Mouse (Mus musculus): ENCODE data around the gene Hnrnph3. TPM values are rescaled to one million over a fixed set of nuclear protein-coding genes. Genes with fewer than 3 reads are reported as not detected.

Hnrnph3 gene
- polyA plus RNA-seq, 1 experiment = 97.0 TPM

DNA sequence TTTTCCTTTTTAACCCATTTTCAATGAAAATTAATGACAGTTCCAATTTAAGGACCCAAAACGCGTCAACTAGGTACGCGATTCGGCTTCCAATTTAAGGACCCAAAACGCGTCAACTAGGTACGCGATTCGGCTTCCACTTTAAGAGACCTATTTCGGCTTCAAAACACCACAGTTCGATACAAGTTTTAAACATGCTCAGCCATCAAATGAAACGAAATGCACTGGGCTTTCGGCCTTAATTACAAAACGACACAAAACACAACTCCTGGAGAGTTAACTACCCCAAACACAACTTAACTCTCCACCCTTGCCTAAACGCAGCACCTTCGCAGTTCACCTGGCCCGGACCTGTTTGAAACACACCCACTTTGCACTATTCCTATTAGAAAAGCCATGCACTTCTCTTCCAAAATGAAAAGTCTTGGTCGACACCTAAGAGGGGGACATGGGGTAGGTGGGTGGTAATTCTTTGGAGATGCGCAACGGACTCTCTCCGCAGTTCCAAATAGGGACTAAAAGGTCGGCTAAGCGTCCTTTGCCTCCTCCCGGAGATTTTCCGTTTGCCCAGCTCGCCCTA is 1.4 kb downstream of the Hnrnph3 start:
- TF ChIP-seq CTCF (IDR thresholded peaks at IDR 0.05; ENCODE audit: borderline replicate concordance, insufficient read depth, low read depth, low read length) = no peak
- no peak for TF ChIP-seq POLR2A (IDR thresholded peaks at IDR 0.05; ENCODE audit: borderline replicate concordance, insufficient read depth, low read length)
- under 1% methylated on average over 27 of the region's 27 CpGs for WGBS
- H3K4me1 ChIP-seq (ENCODE audit: control insufficient read depth, insufficient read depth, low read length) = no peaks in the 10 kb centered on the region; the same call in 1 of the 2 replicates

DNA sequence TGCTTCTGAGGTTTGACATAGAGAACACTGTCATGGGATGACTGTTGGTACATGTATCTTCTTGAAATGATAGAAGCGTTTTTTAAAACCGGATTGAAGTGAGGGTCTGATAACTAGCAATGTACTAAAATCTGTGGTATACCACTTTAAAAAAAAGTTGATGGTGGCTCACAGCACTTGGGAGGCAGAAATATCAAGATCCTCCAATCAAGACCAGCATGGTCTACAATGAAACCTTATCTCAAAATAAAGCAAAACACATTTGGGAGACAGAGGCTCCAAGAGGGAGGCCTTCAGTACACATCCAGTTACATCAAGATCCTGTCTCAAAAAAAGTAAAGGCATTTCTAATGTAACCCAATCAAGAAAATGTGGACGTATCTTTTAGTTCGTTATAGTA is 2.3 kb downstream of the Hnrnph3 start:
- peak overlapping the region; percentile 93 for H3K4me3 ChIP-seq (replicated peaks; ENCODE audit: insufficient read depth, low read depth, low read length)
- WGBS = 7% methylated on average over 4 of the region's 4 CpGs
- no peaks in the 10 kb centered on the region for H3K27me3 ChIP-seq (ENCODE audit: control insufficient read depth, insufficient read depth, low read length)
- no peak for DNase-seq
- no peak overlapping the region for H3K27ac ChIP-seq (ENCODE audit: insufficient read depth, low read length)
- TF ChIP-seq POLR2A (IDR thresholded peaks at IDR 0.05; ENCODE audit: borderline replicate concordance, insufficient read depth, low read length) = no peak
- TF ChIP-seq CTCF (IDR thresholded peaks at IDR 0.05; ENCODE audit: borderline replicate concordance, insufficient read depth, low read depth, low read length) = no peak
- H3K4me1 ChIP-seq (ENCODE audit: control insufficient read depth, insufficient read depth, low read length) = no peaks in the 10 kb centered on the region; the same call in 1 of the 2 replicates

More for the DNA sequence above, 1.4 kb downstream of the Hnrnph3 start:
- Histone ChIP-seq H3K4me3 (replicated peaks; ENCODE audit: insufficient read depth, low read depth, low read length) (peak overlapping the region; percentile 93), H3K27me3 (ENCODE audit: control insufficient read depth, insufficient read depth, low read length) (no peaks in the 10 kb centered on the region), H3K27ac (ENCODE audit: insufficient read depth, low read length) (peak overlapping the region; percentile 98)
- DNase-seq = no peak

DNA sequence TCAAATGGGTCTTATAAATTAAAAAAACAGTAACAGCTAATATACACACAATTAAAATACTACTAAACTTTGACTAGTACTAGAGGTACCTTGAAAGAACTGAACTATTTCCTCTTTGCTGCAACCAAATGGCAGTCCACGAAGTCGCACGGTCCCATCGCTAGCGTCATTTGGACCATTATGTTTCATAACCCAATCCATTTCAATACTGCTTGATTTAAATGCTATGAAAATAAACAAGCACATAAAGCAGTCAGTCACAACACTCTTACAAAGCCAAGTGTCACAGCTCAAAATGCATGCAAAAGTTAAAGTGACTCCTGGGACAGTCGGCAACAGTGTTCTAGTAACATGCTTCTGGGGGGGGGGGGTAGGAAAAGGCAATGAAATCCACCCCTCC is 4.7 kb downstream of the Hnrnph3 start:
- H3K27ac ChIP-seq (ENCODE audit: insufficient read depth, low read length) = no peak overlapping the region
- no peak for TF ChIP-seq POLR2A (IDR thresholded peaks at IDR 0.05; ENCODE audit: borderline replicate concordance, insufficient read depth, low read length)
- TF ChIP-seq CTCF (IDR thresholded peaks at IDR 0.05; ENCODE audit: borderline replicate concordance, insufficient read depth, low read depth, low read length) = no peak

DNA sequence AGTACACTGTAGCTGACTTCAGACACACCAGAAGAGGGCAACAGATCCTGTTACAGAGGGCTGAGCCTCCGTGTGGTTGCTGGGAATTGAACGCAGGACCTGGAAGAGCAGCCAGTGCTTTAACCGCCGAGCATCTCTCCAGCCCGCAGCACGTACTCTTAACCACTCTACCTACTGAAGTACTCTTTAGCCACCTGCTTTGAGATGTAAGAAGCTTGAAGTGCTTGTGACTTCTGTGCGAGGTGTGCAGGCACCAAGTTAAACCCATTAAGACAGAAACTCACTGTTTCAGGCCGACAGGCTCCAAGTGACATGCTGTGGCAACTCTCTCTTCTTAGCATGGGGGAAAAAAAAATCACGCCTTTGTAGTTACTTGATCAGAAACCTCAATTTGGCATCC is 9.8 kb downstream of the Hnrnph3 start:
- H3K27me3 ChIP-seq (ENCODE audit: control insufficient read depth, insufficient read depth, low read length) = no peaks in the 10 kb centered on the region
- H3K27ac ChIP-seq (ENCODE audit: insufficient read depth, low read length) = no peak overlapping the region
- H3K4me3 ChIP-seq (replicated peaks; ENCODE audit: insufficient read depth, low read depth, low read length) = no peak overlapping the region
- 82% methylated on average over 9 of the region's 9 CpGs for WGBS
- H3K4me1 ChIP-seq (ENCODE audit: control insufficient read depth, insufficient read depth, low read length) = no peaks in the 10 kb centered on the region; the same call in 1 of the 2 replicates
- no peak for TF ChIP-seq CTCF (IDR thresholded peaks at IDR 0.05; ENCODE audit: borderline replicate concordance, insufficient read depth, low read depth, low read length)
- TF ChIP-seq POLR2A (IDR thresholded peaks at IDR 0.05; ENCODE audit: borderline replicate concordance, insufficient read depth, low read length) = no peak
- DNase-seq = no peak

More for the DNA sequence above, 4.7 kb downstream of the Hnrnph3 start:
- 59% methylated on average over 6 of the region's 6 CpGs for WGBS
- H3K4me3 ChIP-seq (replicated peaks; ENCODE audit: insufficient read depth, low read depth, low read length) = no peak overlapping the region
- no peaks in the 10 kb centered on the region; the same call in 1 of the 2 replicates for H3K4me1 ChIP-seq (ENCODE audit: control insufficient read depth, insufficient read depth, low read length)
- H3K27me3 ChIP-seq (ENCODE audit: control insufficient read depth, insufficient read depth, low read length) = no peaks in the 10 kb centered on the region
- no peak for DNase-seq

DNA sequence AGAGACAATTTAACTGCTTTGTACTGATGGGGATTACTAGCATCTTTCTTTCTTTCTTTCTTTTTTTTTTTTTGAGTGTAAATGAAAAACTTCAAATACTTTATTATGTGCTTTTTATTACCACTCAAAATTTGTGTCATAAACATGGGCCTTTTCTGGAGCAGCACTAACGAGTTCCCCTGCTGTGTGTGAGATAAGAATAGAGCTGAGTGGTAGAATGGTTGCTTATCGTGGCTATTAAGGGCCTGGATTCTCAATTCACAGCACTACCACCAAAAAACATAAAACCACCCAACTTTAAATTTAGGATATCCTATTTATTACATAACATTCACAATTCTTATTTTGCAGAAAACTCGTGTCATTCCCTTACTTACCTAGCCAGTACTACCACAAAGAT is 10.5 kb downstream of the Hnrnph3 start:
- no peaks in the 10 kb centered on the region for H3K27me3 ChIP-seq (ENCODE audit: control insufficient read depth, insufficient read depth, low read length)
- no peak for TF ChIP-seq POLR2A (IDR thresholded peaks at IDR 0.05; ENCODE audit: borderline replicate concordance, insufficient read depth, low read length)
- no peak for TF ChIP-seq CTCF (IDR thresholded peaks at IDR 0.05; ENCODE audit: borderline replicate concordance, insufficient read depth, low read depth, low read length)
- DNase-seq = no peak
- H3K4me3 ChIP-seq (replicated peaks; ENCODE audit: insufficient read depth, low read depth, low read length) = no peak overlapping the region
- no peak overlapping the region for H3K27ac ChIP-seq (ENCODE audit: insufficient read depth, low read length)
- WGBS = 32% methylated on average over 3 of the region's 3 CpGs
- no peaks in the 10 kb centered on the region for H3K4me1 ChIP-seq (ENCODE audit: control insufficient read depth, insufficient read depth, low read length)

DNA sequence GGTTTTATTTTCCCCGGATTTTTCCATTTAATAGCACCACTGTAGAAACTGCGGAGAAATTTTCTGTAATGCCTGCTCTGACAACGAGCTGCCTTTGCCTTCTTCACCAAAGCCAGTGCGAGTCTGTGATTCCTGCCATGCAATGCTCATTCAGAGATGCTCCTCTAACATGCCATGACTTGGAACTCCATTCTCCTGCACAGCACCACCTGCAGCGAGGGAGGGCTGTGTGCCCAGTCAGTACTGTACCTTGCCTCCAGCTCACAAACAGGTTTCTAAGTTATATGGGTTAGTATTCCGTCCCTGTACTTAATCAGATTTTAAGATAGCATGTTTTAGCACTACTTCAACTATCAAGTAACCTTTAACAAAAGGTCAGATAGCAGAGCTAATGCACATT is 12.5 kb downstream of the Hnrnph3 start:
- TF ChIP-seq CTCF (IDR thresholded peaks at IDR 0.05; ENCODE audit: borderline replicate concordance, insufficient read depth, low read depth, low read length) (no peak; the same call in 1 of the 2 replicates), POLR2A (IDR thresholded peaks at IDR 0.05; ENCODE audit: borderline replicate concordance, insufficient read depth, low read length) (no peak)

DNA sequence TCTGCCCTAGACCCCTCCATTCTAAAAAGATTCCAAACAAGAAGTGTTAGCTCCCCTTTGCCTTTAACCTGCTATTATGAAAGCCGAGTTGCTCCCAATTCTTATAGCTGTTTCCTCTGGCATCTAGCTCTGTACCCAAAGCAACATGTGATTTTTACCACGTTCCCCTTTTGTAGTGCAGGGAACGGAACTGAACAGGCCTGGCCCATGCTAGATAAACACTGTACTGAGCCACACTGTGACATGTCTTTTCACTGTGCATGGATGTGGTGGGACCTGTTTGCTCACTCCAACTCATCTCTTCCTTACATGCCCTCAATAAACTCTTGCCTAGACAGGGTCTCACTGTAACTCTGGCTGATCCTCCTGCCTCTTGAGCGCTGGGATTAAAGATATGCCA is 13.7 kb downstream of the Hnrnph3 start:
- no peak overlapping the region for H3K27ac ChIP-seq (ENCODE audit: insufficient read depth, low read length)
- 78% methylated on average over 4 of the region's 4 CpGs for WGBS
- TF ChIP-seq POLR2A (IDR thresholded peaks at IDR 0.05; ENCODE audit: borderline replicate concordance, insufficient read depth, low read length) (no peak), CTCF (IDR thresholded peaks at IDR 0.05; ENCODE audit: borderline replicate concordance, insufficient read depth, low read depth, low read length) (no peak)
- no peaks in the 10 kb centered on the region for H3K27me3 ChIP-seq (ENCODE audit: control insufficient read depth, insufficient read depth, low read length)
- H3K4me1 ChIP-seq (ENCODE audit: control insufficient read depth, insufficient read depth, low read length) = no peaks in the 10 kb centered on the region
- DNase-seq = no peak
- no peak overlapping the region for H3K4me3 ChIP-seq (replicated peaks; ENCODE audit: insufficient read depth, low read depth, low read length)

More for the DNA sequence above, 12.5 kb downstream of the Hnrnph3 start:
- DNase-seq = peak; percentile 45 to 58
- no peaks in the 10 kb centered on the region for H3K4me1 ChIP-seq (ENCODE audit: control insufficient read depth, insufficient read depth, low read length)
- H3K4me3 ChIP-seq (replicated peaks; ENCODE audit: insufficient read depth, low read depth, low read length) = no peak overlapping the region
- no peaks in the 10 kb centered on the region for H3K27me3 ChIP-seq (ENCODE audit: control insufficient read depth, insufficient read depth, low read length)
- no peak overlapping the region for H3K27ac ChIP-seq (ENCODE audit: insufficient read depth, low read length)
- WGBS = 54% methylated on average over 6 of the region's 6 CpGs

DNA sequence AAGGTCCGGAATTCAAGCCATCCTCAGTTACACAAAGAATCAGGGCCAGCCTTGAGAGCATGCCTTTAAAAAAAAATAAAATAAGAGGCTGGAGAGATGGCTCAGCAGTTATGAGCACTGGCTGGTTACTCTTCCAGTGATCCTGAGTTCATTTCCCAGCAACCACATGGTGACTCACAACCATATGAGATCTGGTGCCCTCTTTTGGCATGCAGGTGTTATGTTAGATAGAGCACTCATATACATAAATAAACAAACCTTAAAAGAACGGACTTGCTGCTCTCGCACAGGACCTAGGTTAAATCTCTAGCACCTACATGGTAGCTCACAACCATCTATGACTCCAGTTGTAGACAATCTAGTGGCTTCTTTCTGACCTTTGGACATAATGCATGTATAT is 15.8 kb downstream of the Hnrnph3 start:
- no peak for DNase-seq
- TF ChIP-seq CTCF (IDR thresholded peaks at IDR 0.05; ENCODE audit: borderline replicate concordance, insufficient read depth, low read depth, low read length) (no peak), POLR2A (IDR thresholded peaks at IDR 0.05; ENCODE audit: borderline replicate concordance, insufficient read depth, low read length) (no peak)
- no peak overlapping the region for H3K4me3 ChIP-seq (replicated peaks; ENCODE audit: insufficient read depth, low read depth, low read length)
- H3K4me1 ChIP-seq (ENCODE audit: control insufficient read depth, insufficient read depth, low read length) = no peaks in the 10 kb centered on the region
- H3K27ac ChIP-seq (ENCODE audit: insufficient read depth, low read length) = no peak overlapping the region
- H3K27me3 ChIP-seq (ENCODE audit: control insufficient read depth, insufficient read depth, low read length) = no peaks in the 10 kb centered on the region
- WGBS = 61% methylated on average over 3 of the region's 3 CpGs
